Mouse (Mus musculus) inflammation-experienced regulatory T-cells, adult 6 months (primary cell): ENCODE data around the gene Tfrc. TPM values are rescaled to one million over a fixed set of nuclear protein-coding genes. Genes with fewer than 3 reads are reported as not detected.

Source experiments
- ATAC-seq: one replicate; pipeline ENCODE4 v1.8.0; 2017
- polyA plus RNA-seq, 3 experiments: library from polyadenylated mRNA; unstranded; fragments of 100-300 nt; shearing (Covaris generic); gene quantifications; one replicate each; pipeline ENCODE4 v1.2.1; 2017

Tfrc gene
- 10 to 100 TPM; 15.9 to 22.7 (median 17.9) TPM for polyA plus RNA-seq

GRCm38 (mm10) chr16:32608712-32609400 is at the start of gene Tfrc:
Tfrc (plus strand) TSS chr16:32608920.
- peak; percentile 97 for ATAC-seq

- ATAC-seq = no peak
Observed at GRCm38 (mm10) chr16:32559493-32559892, 49.2 kb upstream of the Tfrc start.

GRCm38 (mm10) chr16:32563056-32563793 is 45.5 kb upstream of the Tfrc start:
- no peak for ATAC-seq

- no peak for ATAC-seq
Observed at GRCm38 (mm10) chr16:32567282-32567681, 41.4 kb upstream of the Tfrc start.

GRCm38 (mm10) chr16:32568401-32568800 is 40.3 kb upstream of the Tfrc start:
- no peak for ATAC-seq

GRCm38 (mm10) chr16:32570042-32570441 is 38.7 kb upstream of the Tfrc start:
- no peak for ATAC-seq

GRCm38 (mm10) chr16:32572528-32572927 is 36.2 kb upstream of the Tfrc start:
- peak; percentile 82 for ATAC-seq

- ATAC-seq = no peak
Observed at GRCm38 (mm10) chr16:32586482-32586881, 22.2 kb upstream of the Tfrc start.

GRCm38 (mm10) chr16:32588568-32588967 is 20.2 kb upstream of the Tfrc start:
- ATAC-seq = no peak

- no peak for ATAC-seq
Observed at GRCm38 (mm10) chr16:32591521-32591920, 17.2 kb upstream of the Tfrc start.

GRCm38 (mm10) chr16:32593283-32593805 is 15.4 kb upstream of the Tfrc start:
- ATAC-seq = no peak

- ATAC-seq = peak; percentile 99
Observed at GRCm38 (mm10) chr16:32593916-32594315, 14.8 kb upstream of the Tfrc start.

GRCm38 (mm10) chr16:32594701-32595100 is 14.0 kb upstream of the Tfrc start:
- ATAC-seq = no peak

- no peak for ATAC-seq
Observed at GRCm38 (mm10) chr16:32595142-32595855, 13.4 kb upstream of the Tfrc start.

- no peak for ATAC-seq
Observed at GRCm38 (mm10) chr16:32597909-32598381, 10.8 kb upstream of the Tfrc start.

- no peak for ATAC-seq
Observed at GRCm38 (mm10) chr16:32599151-32599550, 9.6 kb upstream of the Tfrc start.

GRCm38 (mm10) chr16:32602193-32602685 is 6.5 kb upstream of the Tfrc start:
- no peak for ATAC-seq

- no peak for ATAC-seq
Observed at GRCm38 (mm10) chr16:32607562-32608343, 967 bp upstream of the Tfrc start.

GRCm38 (mm10) chr16:32608344-32608711 is 392 bp upstream of the Tfrc start:
- ATAC-seq = no peak

- ATAC-seq = no peak
Observed at GRCm38 (mm10) chr16:32609401-32609779, 670 bp downstream of the Tfrc start.

- no peak for ATAC-seq
Observed at GRCm38 (mm10) chr16:32610460-32611255, 1.9 kb downstream of the Tfrc start.
